Mouse (Mus musculus): ENCODE data around the gene 1700042G07Rik. TPM values are rescaled to one million over a fixed set of nuclear protein-coding genes. Genes with fewer than 3 reads are reported as not detected.

The 1700042G07Rik gene
- polyA plus RNA-seq, 1 experiment = not detected

- Histone ChIP-seq H3K4me3 (ENCODE audit: insufficient read depth, low read length) (no peak overlapping the region), H3K4me1 (ENCODE audit: control insufficient read depth, insufficient read depth, low read length) (0 out of 2 replicates have a peak, but pooled peaks cover 2% of the 10 kb centered on the region), H3K27ac (ENCODE audit: insufficient read depth, low read depth, low read length) (no peak overlapping the region)
- TF ChIP-seq CTCF (IDR thresholded peaks at IDR 0.05; ENCODE audit: low read depth, low read length) (no peak), POLR2A (IDR thresholded peaks at IDR 0.05; ENCODE audit: borderline replicate concordance, low read depth, low read length) (no peak)
These were observed 30.9 kb upstream of the 1700042G07Rik start for GRCm38 (mm10) chr4:116142269-116142668.

- 0 out of 2 replicates have a peak, but pooled peaks cover 2% of the 10 kb centered on the region for H3K4me1 ChIP-seq (ENCODE audit: control insufficient read depth, insufficient read depth, low read length)
- H3K27ac ChIP-seq (ENCODE audit: insufficient read depth, low read depth, low read length) = no peak overlapping the region
- TF ChIP-seq POLR2A (IDR thresholded peaks at IDR 0.05; ENCODE audit: borderline replicate concordance, low read depth, low read length) (no peak), CTCF (IDR thresholded peaks at IDR 0.05; ENCODE audit: low read depth, low read length) (no peak)
- no peak overlapping the region for H3K4me3 ChIP-seq (ENCODE audit: insufficient read depth, low read length)
These were observed 29.8 kb upstream of the 1700042G07Rik start for GRCm38 (mm10) chr4:116143317-116143811.

GRCm38 (mm10) chr4:116143891-116144717 lies 29.1 kb upstream of the 1700042G07Rik start:
- H3K4me1 ChIP-seq (ENCODE audit: control insufficient read depth, insufficient read depth, low read length) = 0 out of 2 replicates have a peak, but pooled peaks cover 2% of the 10 kb centered on the region
- H3K27ac ChIP-seq (ENCODE audit: insufficient read depth, low read depth, low read length) = no peak overlapping the region
- TF ChIP-seq POLR2A (IDR thresholded peaks at IDR 0.05; ENCODE audit: borderline replicate concordance, low read depth, low read length) (no peak), CTCF (IDR thresholded peaks at IDR 0.05; ENCODE audit: low read depth, low read length) (no peak)
- peak overlapping the region; percentile 62 for H3K4me3 ChIP-seq (ENCODE audit: insufficient read depth, low read length)

- H3K27ac ChIP-seq (ENCODE audit: insufficient read depth, low read depth, low read length) = peak overlapping the region; percentile 78
- H3K4me1 ChIP-seq (ENCODE audit: control insufficient read depth, insufficient read depth, low read length) = peaks cover 8% of the 10 kb centered on the region
These were observed 23.4 kb upstream of the 1700042G07Rik start for GRCm38 (mm10) chr4:116149812-116150155.

GRCm38 (mm10) chr4:116150156-116150861 lies 22.9 kb upstream of the 1700042G07Rik start:
- Histone ChIP-seq H3K4me3 (ENCODE audit: insufficient read depth, low read length) (peak overlapping the region; percentile 99), H3K27ac (ENCODE audit: insufficient read depth, low read depth, low read length) (peak overlapping the region; percentile 78), H3K4me1 (ENCODE audit: control insufficient read depth, insufficient read depth, low read length) (peaks cover 8% of the 10 kb centered on the region)
- TF ChIP-seq POLR2A (IDR thresholded peaks at IDR 0.05; ENCODE audit: borderline replicate concordance, low read depth, low read length) (peak; percentile 93), CTCF (IDR thresholded peaks at IDR 0.05; ENCODE audit: low read depth, low read length) (no peak)

More at GRCm38 (mm10) chr4:116149812-116150155, 23.4 kb upstream of the 1700042G07Rik start:
- TF ChIP-seq CTCF (IDR thresholded peaks at IDR 0.05; ENCODE audit: low read depth, low read length) (no peak), POLR2A (IDR thresholded peaks at IDR 0.05; ENCODE audit: borderline replicate concordance, low read depth, low read length) (no peak)
- peak overlapping the region; percentile 99 for H3K4me3 ChIP-seq (ENCODE audit: insufficient read depth, low read length)

GRCm38 (mm10) chr4:116150862-116151221 lies 22.3 kb upstream of the 1700042G07Rik start:
- Histone ChIP-seq H3K4me3 (ENCODE audit: insufficient read depth, low read length) (peak overlapping the region; percentile 71), H3K27ac (ENCODE audit: insufficient read depth, low read depth, low read length) (peak overlapping the region; percentile 47), H3K4me1 (ENCODE audit: control insufficient read depth, insufficient read depth, low read length) (peaks cover 7% of the 10 kb centered on the region)
- TF ChIP-seq CTCF (IDR thresholded peaks at IDR 0.05; ENCODE audit: low read depth, low read length) (no peak), POLR2A (IDR thresholded peaks at IDR 0.05; ENCODE audit: borderline replicate concordance, low read depth, low read length) (no peak)

GRCm38 (mm10) chr4:116151238-116151637 lies 21.9 kb upstream of the 1700042G07Rik start, which contains the start of gene Lurap1:
Gene Lurap1, minus strand, starts transcription at chr4:116151338.
- H3K4me1 ChIP-seq (ENCODE audit: control insufficient read depth, insufficient read depth, low read length) = peaks cover 6% of the 10 kb centered on the region
- TF ChIP-seq CTCF (IDR thresholded peaks at IDR 0.05; ENCODE audit: low read depth, low read length) (no peak), POLR2A (IDR thresholded peaks at IDR 0.05; ENCODE audit: borderline replicate concordance, low read depth, low read length) (no peak)
- H3K27ac ChIP-seq (ENCODE audit: insufficient read depth, low read depth, low read length) = peak within 1 kb of the TSS; percentile 78
- H3K4me3 ChIP-seq (ENCODE audit: insufficient read depth, low read length) = peak within 1 kb of the TSS; percentile 99

GRCm38 (mm10) chr4:116152702-116153101 lies 20.5 kb upstream of the 1700042G07Rik start:
- no peak overlapping the region for H3K27ac ChIP-seq (ENCODE audit: insufficient read depth, low read depth, low read length)
- TF ChIP-seq POLR2A (IDR thresholded peaks at IDR 0.05; ENCODE audit: borderline replicate concordance, low read depth, low read length) (no peak), CTCF (IDR thresholded peaks at IDR 0.05; ENCODE audit: low read depth, low read length) (no peak)
- H3K4me3 ChIP-seq (ENCODE audit: insufficient read depth, low read length) = no peak overlapping the region
- H3K4me1 ChIP-seq (ENCODE audit: control insufficient read depth, insufficient read depth, low read length) = peaks cover 6% of the 10 kb centered on the region

GRCm38 (mm10) chr4:116157882-116158281 lies 15.3 kb upstream of the 1700042G07Rik start:
- TF ChIP-seq POLR2A (IDR thresholded peaks at IDR 0.05; ENCODE audit: borderline replicate concordance, low read depth, low read length) = no peak
- Histone ChIP-seq H3K4me1 (ENCODE audit: control insufficient read depth, insufficient read depth, low read length) (peaks cover 5% of the 10 kb centered on the region), H3K4me3 (ENCODE audit: insufficient read depth, low read length) (no peak overlapping the region), H3K27ac (ENCODE audit: insufficient read depth, low read depth, low read length) (no peak overlapping the region)

All from bone marrow macrophage, adult 2 months (primary cell).